Comparison of ENCODE assay signal across 8 mouse cellular contexts in genomic region chr14:78733366-78734076, GRCm38 (mm10). TPM values are rescaled to one million over a fixed set of nuclear protein-coding genes. Genes with fewer than 3 reads are reported as not detected.
DNase-seq lines count a peak whose midpoint lies in the region; ATAC-seq and TF ChIP-seq lines count a peak whose summit lies in the region.

No protein-coding gene starts in this region.

- H3K9ac ChIP-seq in hindbrain, postnatal 0 days (replicated peaks; ENCODE audit: low read length) = peak overlapping the region; percentile 84; the same call in 1 of the 2 replicates
- no peak overlapping the region for H3K9ac ChIP-seq in liver, embryonic 15.5 days

- H3K4me1 ChIP-seq in forebrain, embryonic 10.5 days = peaks cover 30% of the 10 kb centered on the region
- H3K4me1 ChIP-seq in hindbrain, postnatal 0 days (ENCODE audit: insufficient read depth, low read length) = no peaks in the 10 kb centered on the region
- peaks cover 18% of the 10 kb centered on the region for H3K4me1 ChIP-seq in liver, embryonic 15.5 days (replicated peaks)

- peaks cover 70% of the 10 kb centered on the region for H3K27me3 ChIP-seq in forebrain, embryonic 10.5 days (ENCODE audit: poor library complexity, severe bottlenecking)
- no peaks in the 10 kb centered on the region for H3K27me3 ChIP-seq in hindbrain, postnatal 0 days (ENCODE audit: insufficient read depth, low read length)
- peaks cover 71% of the 10 kb centered on the region for H3K27me3 ChIP-seq in liver, embryonic 15.5 days
- H3K27me3 ChIP-seq in splenic B cell, adult 2 months (ENCODE audit: control insufficient read depth, insufficient read depth, low read length, poor library complexity, severe bottlenecking) = no peaks in the 10 kb centered on the region; the same call in 1 of the 2 replicates

- WGBS in forebrain, embryonic 10.5 days = 11% methylated on average over 12 of the region's 12 CpGs
- WGBS in hindbrain, postnatal 0 days = 17% methylated on average over 12 of the region's 12 CpGs
- 28% methylated on average over 12 of the region's 12 CpGs for WGBS in liver, embryonic 15.5 days (ENCODE audit: insufficient replicate concordance)

- peak overlapping the region; percentile 91 for H3K27ac ChIP-seq in forebrain, embryonic 10.5 days
- H3K27ac ChIP-seq in hindbrain, postnatal 0 days = peak overlapping the region; percentile 86
- H3K27ac ChIP-seq in liver, embryonic 15.5 days (replicated peaks) = no peak overlapping the region

- peak overlapping the region; percentile 79 for H3K4me3 ChIP-seq in forebrain, embryonic 10.5 days
- peak overlapping the region; percentile 69 for H3K4me3 ChIP-seq in hindbrain, postnatal 0 days (ENCODE audit: low read length)
- peak overlapping the region; percentile 62 for H3K4me3 ChIP-seq in liver, embryonic 15.5 days (replicated peaks)

- no peaks in the 10 kb centered on the region for H3K9me3 ChIP-seq in forebrain, embryonic 10.5 days
- H3K9me3 ChIP-seq in hindbrain, postnatal 0 days (ENCODE audit: low read length) = no peaks in the 10 kb centered on the region
- H3K9me3 ChIP-seq in liver, embryonic 15.5 days (replicated peaks) = no peaks in the 10 kb centered on the region

- no peak for TF ChIP-seq CTCF in hindbrain, postnatal 0 days (IDR thresholded peaks at IDR 0.05; ENCODE audit: low read depth)

- no peaks in the 10 kb centered on the region for H3K36me3 ChIP-seq in forebrain, embryonic 10.5 days (replicated peaks)
- H3K36me3 ChIP-seq in hindbrain, postnatal 0 days (ENCODE audit: insufficient read depth, low read length) = no peaks in the 10 kb centered on the region
- no peaks in the 10 kb centered on the region for H3K36me3 ChIP-seq in liver, embryonic 15.5 days (replicated peaks)
- H3K36me3 ChIP-seq in splenic B cell, adult 2 months (ENCODE audit: control insufficient read depth, insufficient read depth, low read length, poor library complexity, severe bottlenecking) = no peaks in the 10 kb centered on the region

- H3K4me2 ChIP-seq in hindbrain, postnatal 0 days (ENCODE audit: low read depth, low read length) = peak overlapping the region; percentile 96
- H3K4me2 ChIP-seq in liver, embryonic 15.5 days = peak overlapping the region; percentile 76

- ATAC-seq in hindbrain, postnatal 0 days = no peak
- no peak for ATAC-seq in liver, embryonic 15.5 days (ENCODE audit: insufficient read depth)

- DNase-seq in gastrocnemius, adult 18-20 months (ENCODE audit: low spot score) = peak; percentile 5
- no peak for DNase-seq in gastrocnemius, postnatal 25 days
- DNase-seq in forebrain, embryonic 10.5 days (ENCODE audit: extremely low spot score, low spot score) = no peak
- DNase-seq in hindbrain, postnatal 0 days (ENCODE audit: low spot score) = peak; percentile 30
- peak; percentile 34 for DNase-seq in splenic B cell, adult 2 months (ENCODE audit: low read depth, low spot score)
- no peak for DNase-seq in ovary, postnatal 10 days (ENCODE audit: low spot score)
- DNase-seq in frontal cortex, adult 2 months (ENCODE audit: extremely low spot score in 1 of 2, low spot score in 1 of 2) = no peak

RNA-seq across cellular contexts. Expression of gene Dgkh, which starts 0.9 kb away (rescaled TPM):
- 1 to 10 TPM; 2.1 to 3.1 TPM for total RNA-seq in gastrocnemius, adult 18-20 months (2021)
- total RNA-seq in gastrocnemius, postnatal 25 days (2021) = 1 to 10 TPM; 2.8 to 3.1 TPM
- 0.68 and 0.98 TPM in 2 replicates for polyA plus RNA-seq in forebrain, embryonic 10.5 days (2016; fragmentation: Nextera tagmentation; extraction: Ambion mirVana)
- 9.0 and 9.2 TPM in 2 replicates for total RNA-seq in hindbrain, postnatal 0 days (2014; rRNA removed)
- 2.1 and 2.7 TPM in 2 replicates for polyA plus RNA-seq in hindbrain, postnatal 0 days (2015; fragmentation: Nextera tagmentation; extraction: Ambion mirVana)
- 0.25 and 0.39 TPM in 2 replicates for polyA plus RNA-seq in liver, embryonic 15.5 days (2015; fragmentation: Nextera tagmentation; extraction: Ambion mirVana)
- polyA plus RNA-seq in frontal cortex, adult 2 months (2012; rRNA removed) = 13.8 and 14.2 TPM in 2 replicates

Comparison
In these comparisons a context has a peak if more than half of its experiments do, and no peak if none do; other contexts are left out.
1. DNase-seq: peak in gastrocnemius, adult 18-20 months (single experiment), hindbrain, postnatal 0 days (single experiment) and splenic B cell, adult 2 months (single experiment); none in gastrocnemius, postnatal 25 days (single experiment), forebrain, embryonic 10.5 days (single experiment), ovary, postnatal 10 days (single experiment) and frontal cortex, adult 2 months (0 of 2).
2. Peak in every context shown above with its lines, with median percentiles within 50 percentile points of each other: H3K4me3 ChIP-seq.